Mouse (Mus musculus) hematopoietic stem cell, adult 5-6 weeks (primary cell): ENCODE measurements around the gene Dppa4. TPM values are rescaled to one million over a fixed set of nuclear protein-coding genes. Genes with fewer than 3 reads are reported as not detected.

Experiments
- ATAC-seq, 2 experiments: fragments of 125-278 bp in 1 of 2; replicated peaks in 1 of 2; 2 replicates each; pipeline ENCODE4 v1.8.0; 2016 to 2017; ENCODE audit warnings: inconsistent platforms in 2 of 2, mild to moderate bottlenecking in 2 of 2, moderate number of reproducible peaks in 2 of 2, low read depth in 1 of 2, moderate TSS enrichment in 1 of 2; ENCODE audit not compliant: low FRiP score in 2 of 2, poor library complexity in 2 of 2, severe bottlenecking in 2 of 2, insufficient read depth in 1 of 2, low TSS enrichment in 1 of 2
- total RNA-seq: library from RNA; stranded (forward); fragments of 172-1452, 232-1000 nt; gene quantifications from 2 replicates; pipeline ENCODE4 v1.2.3, GENCODE M21; 2017

Gene Dppa4
- total RNA-seq, 1 experiment from 2014 or later, result not detected

- ATAC-seq, result no peak
These were observed 26.5 kb downstream of the Dppa4 start for GRCm38 (mm10) chr16:48309912-48310630.

- no peak for ATAC-seq
These were observed 31.8 kb downstream of the Dppa4 start for GRCm38 (mm10) chr16:48315294-48315693.

GRCm38 (mm10) chr16:48320781-48321180, 37.2 kb downstream of the Dppa4 start:
- no peak for ATAC-seq

GRCm38 (mm10) chr16:48323133-48323532, 39.6 kb downstream of the Dppa4 start:
- ATAC-seq, result no peak

GRCm38 (mm10) chr16:48323602-48324345, 40.2 kb downstream of the Dppa4 start:
- ATAC-seq, result no peak

GRCm38 (mm10) chr16:48326903-48327302, 43.4 kb downstream of the Dppa4 start:
- no peak for ATAC-seq

GRCm38 (mm10) chr16:48328420-48328819, 44.9 kb downstream of the Dppa4 start:
- no peak for ATAC-seq

- no peak for ATAC-seq
These were observed 48.3 kb downstream of the Dppa4 start for GRCm38 (mm10) chr16:48331822-48332221.

- ATAC-seq, result no peak
These were observed 51.8 kb downstream of the Dppa4 start for GRCm38 (mm10) chr16:48335326-48335725.

Other genes starting within 250 kb of the Dppa4 start
- gene Dppa2, start 20.2 kb downstream of the Dppa4 start, total RNA-seq, result not detected in 2 replicates
- not detected in 2 replicates for gene Gm5485, start 128.7 kb downstream of the Dppa4 start, total RNA-seq
- not detected in 2 replicates for gene Morc1, start 147.5 kb downstream of the Dppa4 start, total RNA-seq